Mouse (Mus musculus) limb, embryonic 13.5 days (tissue): Measurements from ENCODE around the gene Eif4a2. TPM values are rescaled to one million over a fixed set of nuclear protein-coding genes. Genes with fewer than 3 reads are reported as not detected.
"Not testable (repeated sequence)": the region's sequence is repeated elsewhere in the genome, so short reads cannot be mapped to it uniquely, and the experiment has no call there.

Source experiments
- ATAC-seq: fragments of 200-750 bp; cut with Nextera tagmentation; 2 replicates; pipeline ENCODE4 v1.8.0; 2017; ENCODE audit warnings: low read depth, moderate number of reproducible peaks, moderate TSS enrichment; ENCODE audit not compliant: low FRiP score
- H3K27ac ChIP-seq: fragments of 300-500 bp; sonication (generic); 2 replicates; pipeline ENCODE4 v1.5.1; 2015; ENCODE audit warnings: inconsistent platforms, mild to moderate bottlenecking, moderate library complexity
- H3K27me3 ChIP-seq: fragments of 300-500 bp; sonication (generic); 2 replicates; pipeline ENCODE4 v1.6.1; 2015; ENCODE audit warnings: mild to moderate bottlenecking, inconsistent platforms
- H3K36me3 ChIP-seq: fragments of 300-500 bp; sonication (generic); 2 replicates; pipeline ENCODE4 v1.6.1; 2015; ENCODE audit warnings: inconsistent platforms, mild to moderate bottlenecking, moderate library complexity
- H3K4me1 ChIP-seq: fragments of 300-500 bp; sonication (generic); 2 replicates; pipeline ENCODE4 v1.6.1; 2015; ENCODE audit warnings: inconsistent platforms
- H3K4me2 ChIP-seq: fragments of 300-500 bp; sonication (generic); replicated peaks from 2 replicates; pipeline ENCODE4 v1.6.1; 2015; ENCODE audit warnings: inconsistent platforms, mild to moderate bottlenecking, moderate library complexity
- H3K4me3 ChIP-seq: fragments of 300-500 bp; sonication (generic); 2 replicates; pipeline ENCODE4 v1.5.1; 2015; ENCODE audit warnings: moderate library complexity, mild to moderate bottlenecking, inconsistent platforms
- H3K9ac ChIP-seq: fragments of 300-500 bp; sonication (generic); 2 replicates; pipeline ENCODE4 v1.6.1; 2015; ENCODE audit warnings: mild to moderate bottlenecking, inconsistent platforms
- H3K9me3 ChIP-seq: fragments of 300-500 bp; sonication (generic); 2 replicates; pipeline ENCODE4 v1.6.1; 2016; ENCODE audit warnings: inconsistent platforms
- WGBS: fragments of 180-500 bp; shearing (Covaris S2); methylation state at CpG from one replicate; pipeline ENCODE4 v1.1.7; 2015; 5-methylcytosine and 5-hydroxymethylcytosine counted together
- polyA plus RNA-seq: library from polyadenylated mRNA; unstranded; fragments of >200 nt; fragmentation: Nextera tagmentation; extraction: Ambion mirVana; gene quantifications from 2 replicates; pipeline ENCODE4 v1.2.1, GENCODE M21; 2015

The Eif4a2 gene
- polyA plus RNA-seq, 1 experiment from 2014 or later: 265 TPM

DNA sequence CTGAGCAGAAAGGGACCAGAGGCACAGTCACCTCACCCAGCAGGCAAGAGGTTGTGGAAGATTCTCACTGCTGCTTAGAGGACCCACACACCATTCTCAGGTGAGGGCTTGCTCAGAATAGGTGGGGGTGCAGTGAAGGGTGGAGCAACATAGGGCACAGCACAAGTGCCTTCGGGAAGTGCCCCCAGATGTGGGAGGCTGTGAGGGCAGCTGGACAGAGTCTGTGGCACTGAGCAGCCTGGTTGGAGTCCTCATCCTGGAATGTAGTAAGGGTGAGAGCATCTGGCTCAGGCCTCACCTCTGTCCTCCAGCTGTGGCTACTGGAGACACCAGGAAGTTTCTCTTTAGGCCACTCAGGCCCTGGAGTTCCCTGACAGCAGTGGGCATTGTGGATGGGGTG, 10.4 kb upstream of the Eif4a2 start:
- H3K9me3 ChIP-seq, H3K9ac ChIP-seq, H3K4me3 ChIP-seq, H3K27ac ChIP-seq, ATAC-seq, H3K4me1 ChIP-seq, H3K4me2 ChIP-seq, H3K36me3 ChIP-seq, H3K27me3 ChIP-seq: not testable (repeated sequence)
- WGBS: 88% methylated on average over 1 of the region's 1 CpGs

GRCm38 (mm10) chr16:23097290-23098104, 9.7 kb upstream of the Eif4a2 start:
- peaks cover 12% of the 10 kb centered on the region for H3K4me1 ChIP-seq
- H3K9me3 ChIP-seq, ATAC-seq, H3K27me3 ChIP-seq, H3K27ac ChIP-seq, H3K4me3 ChIP-seq, H3K4me2 ChIP-seq, H3K9ac ChIP-seq, H3K36me3 ChIP-seq: not testable (repeated sequence)
- WGBS: 79% methylated on average over 8 of the region's 8 CpGs

DNA sequence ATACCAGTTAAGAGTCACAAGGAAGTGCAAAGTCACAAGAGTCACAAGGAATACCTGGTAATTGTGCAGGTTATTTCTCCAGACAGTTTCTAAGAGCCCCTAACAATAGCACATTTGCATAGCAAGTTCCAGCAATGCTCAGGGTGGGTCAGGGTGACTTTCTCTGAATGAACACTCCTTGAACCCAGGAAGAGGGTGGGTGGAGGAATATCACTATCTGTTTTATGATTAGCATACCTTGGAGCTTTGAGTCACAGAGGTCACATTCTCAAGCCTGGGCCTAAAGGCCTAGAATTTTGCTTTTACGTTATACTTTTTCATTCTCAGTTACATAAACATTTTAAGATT, 9.2 kb upstream of the Eif4a2 start:
- not testable (repeated sequence) for H3K4me2 ChIP-seq, ATAC-seq, H3K9me3 ChIP-seq, H3K27me3 ChIP-seq, H3K4me3 ChIP-seq, H3K27ac ChIP-seq, H3K36me3 ChIP-seq, H3K9ac ChIP-seq
- WGBS: 93% methylated on average over 1 of the region's 1 CpGs
- peaks cover 12% of the 10 kb centered on the region for H3K4me1 ChIP-seq

GRCm38 (mm10) chr16:23099632-23100031, 7.6 kb upstream of the Eif4a2 start:
- no peaks in the 10 kb centered on the region for H3K36me3 ChIP-seq
- H3K4me1 ChIP-seq: peaks cover 12% of the 10 kb centered on the region
- no peak overlapping the region for H3K27ac ChIP-seq
- no peak for ATAC-seq
- WGBS: 11% methylated on average over 12 of the region's 12 CpGs
- peak overlapping the region; percentile 42 for H3K4me3 ChIP-seq
- no peaks in the 10 kb centered on the region for H3K9me3 ChIP-seq
- no peaks in the 10 kb centered on the region for H3K27me3 ChIP-seq
- H3K4me2 ChIP-seq: peak overlapping the region; percentile 66
- H3K9ac ChIP-seq: peak overlapping the region; percentile 65

DNA sequence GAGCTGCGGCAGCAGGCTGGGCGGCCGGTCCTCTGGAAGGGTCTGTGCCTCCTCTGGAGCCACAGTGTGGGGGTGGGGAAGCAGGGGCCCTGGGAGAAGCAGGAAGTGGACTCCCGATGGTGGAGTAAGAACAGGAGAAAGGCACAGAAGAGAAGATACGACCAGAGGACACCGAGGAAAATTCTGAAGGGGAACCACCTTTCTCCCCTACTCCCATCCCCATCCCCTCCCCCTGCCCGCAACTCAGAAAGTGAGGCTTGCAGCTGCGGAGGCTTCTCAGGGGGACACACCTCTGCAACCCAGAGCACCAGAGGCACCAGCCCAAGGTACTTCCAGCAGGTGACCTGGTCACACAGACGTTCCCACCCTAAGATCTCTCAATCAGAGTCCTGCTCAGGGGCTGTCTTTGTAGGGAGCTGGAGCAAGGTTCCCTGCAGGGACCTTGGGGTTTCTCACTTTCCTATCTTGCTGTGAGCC, 7.1 kb upstream of the Eif4a2 start:
- H3K27ac ChIP-seq: no peak overlapping the region
- peaks cover 12% of the 10 kb centered on the region for H3K4me1 ChIP-seq
- no peaks in the 10 kb centered on the region for H3K27me3 ChIP-seq
- no peaks in the 10 kb centered on the region for H3K9me3 ChIP-seq
- ATAC-seq: peak; percentile 65; the same call in 1 of the 2 replicates
- peak overlapping the region; percentile 42 for H3K4me3 ChIP-seq
- H3K4me2 ChIP-seq: peak overlapping the region; percentile 66
- H3K9ac ChIP-seq: peak overlapping the region; percentile 65
- WGBS: 0% methylated on average over 9 of the region's 9 CpGs
- H3K36me3 ChIP-seq: no peaks in the 10 kb centered on the region

- Histone ChIP-seq H3K27me3 (no peaks in the 10 kb centered on the region), H3K9me3 (no peaks in the 10 kb centered on the region), H3K4me2 (peak overlapping the region; percentile 66), H3K4me1 (peaks cover 12% of the 10 kb centered on the region), H3K4me3 (peak overlapping the region; percentile 42), H3K9ac (peak overlapping the region; percentile 65), H3K27ac (no peak overlapping the region), H3K36me3 (no peaks in the 10 kb centered on the region)
- WGBS: 13% methylated on average over 10 of the region's 10 CpGs
- ATAC-seq: no peak; the same call in 1 of the 2 replicates
Measured at GRCm38 (mm10) chr16:23100613-23101012, 6.6 kb upstream of the Eif4a2 start.

DNA sequence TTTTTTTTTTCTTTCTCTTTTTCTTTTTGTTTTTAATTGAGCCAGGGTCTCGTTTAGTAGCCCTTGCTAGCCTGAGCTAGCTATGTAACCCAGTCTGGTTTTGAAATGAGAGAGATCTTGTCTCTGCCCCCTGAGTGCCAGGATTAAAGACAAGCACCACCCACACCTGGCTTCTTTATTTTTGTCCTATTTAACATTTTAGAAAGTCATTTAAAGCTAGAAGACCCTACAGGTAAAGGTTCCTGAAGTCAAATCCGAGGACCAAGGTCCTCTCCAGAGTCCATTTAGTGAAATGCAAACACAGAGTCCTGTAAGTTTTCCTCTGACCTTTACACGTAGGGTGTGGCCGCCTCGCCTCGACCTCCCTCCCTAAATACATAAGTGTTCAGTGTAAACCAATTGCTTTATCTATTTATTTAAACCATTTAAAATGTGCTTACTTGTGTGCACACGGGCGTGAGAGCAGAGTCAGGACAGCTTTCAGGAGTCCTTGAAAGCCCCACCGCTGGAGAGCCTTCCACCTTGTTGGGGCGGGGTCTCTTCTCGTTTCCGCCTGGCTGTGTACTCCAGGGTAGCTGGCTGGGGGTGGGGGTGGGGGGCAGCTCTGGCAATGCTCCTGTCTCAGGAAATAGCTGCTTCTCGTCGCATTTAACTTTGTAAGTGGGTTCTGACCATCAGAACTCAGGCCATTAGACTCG, 4.8 kb upstream of the Eif4a2 start:
- 10% methylated on average over 15 of the region's 15 CpGs for WGBS
- Histone ChIP-seq H3K9me3 (no peaks in the 10 kb centered on the region), H3K27ac (no peak overlapping the region), H3K4me2 (peak overlapping the region; percentile 64), H3K4me1 (peaks cover 12% of the 10 kb centered on the region), H3K4me3 (peak overlapping the region; percentile 42), H3K36me3 (no peaks in the 10 kb centered on the region), H3K27me3 (no peaks in the 10 kb centered on the region), H3K9ac (peak overlapping the region; percentile 66)
- no peak for ATAC-seq

DNA sequence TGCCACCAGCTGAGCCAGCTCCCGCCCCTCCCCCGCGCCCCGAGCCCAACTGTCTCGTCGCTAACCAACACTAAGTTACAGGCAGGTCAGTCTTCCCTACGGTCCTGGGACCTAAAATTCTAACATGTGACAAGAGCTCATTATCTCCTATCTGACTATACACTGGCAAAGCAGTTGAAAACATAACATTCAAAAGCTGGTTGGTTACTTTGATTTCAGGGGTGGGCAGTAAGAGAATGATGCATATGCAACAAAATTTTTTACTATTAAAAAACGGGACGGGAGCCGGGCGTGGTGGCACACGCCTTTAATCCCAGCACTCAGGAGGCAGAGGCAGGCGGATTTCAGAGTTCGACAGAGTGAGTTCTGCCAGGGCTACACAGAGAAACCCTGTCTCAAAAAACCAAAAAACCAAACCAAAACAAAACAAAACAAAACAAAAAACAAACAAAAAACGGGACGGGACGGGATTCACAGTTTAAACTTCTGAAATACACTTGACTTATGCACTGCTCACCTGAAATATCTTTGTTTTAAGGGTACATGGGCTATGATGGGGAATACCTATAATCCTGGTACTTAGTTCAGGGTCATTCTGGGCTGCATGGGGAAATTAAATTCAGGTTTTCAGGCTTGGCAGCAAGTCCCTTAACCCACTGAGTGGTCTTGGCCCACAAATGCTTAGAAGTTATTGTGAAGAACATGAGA, 4.1 kb upstream of the Eif4a2 start:
- Histone ChIP-seq H3K36me3 (no peaks in the 10 kb centered on the region), H3K9me3 (no peaks in the 10 kb centered on the region), H3K4me3 (peak overlapping the region; percentile 42), H3K9ac (peak overlapping the region; percentile 66), H3K27ac (no peak overlapping the region), H3K27me3 (no peaks in the 10 kb centered on the region), H3K4me2 (peak overlapping the region; percentile 64), H3K4me1 (peaks cover 12% of the 10 kb centered on the region)
- ATAC-seq: no peak
- WGBS: 41% methylated on average over 17 of the region's 17 CpGs

DNA sequence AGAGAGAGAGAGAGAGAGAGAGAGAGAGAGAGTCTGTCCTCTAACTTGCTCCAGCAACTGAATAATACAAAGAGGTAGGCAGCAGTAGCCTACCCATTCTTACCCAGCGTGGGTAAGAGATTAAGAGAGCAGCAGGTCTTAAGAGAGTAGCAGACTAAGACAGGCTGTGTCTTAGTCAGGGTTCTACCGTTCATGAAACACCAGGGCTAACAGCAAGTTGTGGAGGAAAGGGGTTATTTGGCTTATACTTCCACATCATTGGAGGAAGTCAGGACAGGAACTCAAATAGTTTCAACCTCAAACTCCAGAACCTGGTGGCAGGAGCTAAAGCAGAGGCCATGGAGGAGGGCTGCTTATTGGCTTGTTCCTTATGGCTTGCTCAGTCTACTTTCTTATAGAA, 3.4 kb upstream of the Eif4a2 start:
- Histone ChIP-seq H3K4me1 (peaks cover 12% of the 10 kb centered on the region), H3K36me3 (peaks cover 3% of the 10 kb centered on the region), H3K27me3 (no peaks in the 10 kb centered on the region), H3K9me3 (no peaks in the 10 kb centered on the region), H3K27ac (no peak overlapping the region), H3K4me2 (no peak overlapping the region), H3K4me3 (no peak overlapping the region), H3K9ac (no peak overlapping the region)
- 68% methylated on average over 2 of the region's 2 CpGs for WGBS
- ATAC-seq: no peak

- Histone ChIP-seq H3K4me2 (no peak overlapping the region), H3K4me1 (peaks cover 24% of the 10 kb centered on the region), H3K36me3 (peaks cover 25% of the 10 kb centered on the region), H3K27me3 (no peaks in the 10 kb centered on the region), H3K9ac (no peak overlapping the region), H3K9me3 (no peaks in the 10 kb centered on the region), H3K27ac (no peak overlapping the region), H3K4me3 (no peak overlapping the region)
- no peak for ATAC-seq
- WGBS: 74% methylated on average over 7 of the region's 7 CpGs
Measured at GRCm38 (mm10) chr16:23106121-23106520, 1.1 kb upstream of the Eif4a2 start.

DNA sequence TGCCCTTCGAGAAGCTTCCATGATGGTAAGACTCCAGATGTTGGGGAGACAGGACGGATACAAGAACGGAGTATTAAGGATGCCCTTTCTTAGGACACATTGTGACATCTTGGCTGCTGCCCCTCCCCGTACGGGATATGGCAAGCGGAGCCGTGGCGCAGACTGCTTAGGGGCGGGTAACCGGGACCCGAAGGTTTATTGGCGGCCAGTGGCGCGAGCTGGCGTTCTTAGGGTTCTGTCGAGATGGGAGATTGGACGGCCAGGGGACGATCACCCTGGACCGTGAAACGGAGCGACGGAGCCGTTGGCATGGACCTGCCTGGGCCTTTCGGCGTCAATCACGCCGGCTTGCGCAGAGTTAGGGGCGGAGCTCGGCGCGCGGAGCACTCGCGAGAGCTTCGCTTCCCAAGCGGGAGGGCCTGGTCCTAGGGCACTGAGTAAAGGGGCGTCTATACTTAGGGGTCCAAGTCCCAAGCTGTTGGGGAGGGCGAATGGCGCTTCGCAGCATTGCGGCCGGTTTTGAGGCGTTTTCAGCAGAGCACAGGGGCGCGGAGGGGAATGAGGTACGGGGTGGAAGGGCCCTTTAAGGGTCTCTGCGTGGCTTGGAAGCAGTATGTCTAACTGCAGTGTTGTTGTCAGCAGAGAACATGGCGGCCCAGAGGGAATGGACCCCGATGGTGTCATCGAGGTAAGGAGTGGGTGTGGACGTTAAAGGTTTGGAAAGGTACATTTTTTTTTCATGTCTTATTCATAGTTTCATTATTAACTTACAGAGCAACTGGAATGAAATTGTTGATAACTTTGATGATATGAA, 909 bp downstream of the Eif4a2 start:
- ATAC-seq: peak; percentile 85
- peak overlapping the region; percentile 83 for H3K4me2 ChIP-seq
- H3K27me3 ChIP-seq: no peaks in the 10 kb centered on the region
- peak overlapping the region; percentile 97 for H3K27ac ChIP-seq
- peak overlapping the region; percentile 99 for H3K4me3 ChIP-seq
- H3K4me1 ChIP-seq: peaks cover 31% of the 10 kb centered on the region
- under 1% methylated on average over 52 of the region's 52 CpGs for WGBS
- peak overlapping the region; percentile 100 for H3K9ac ChIP-seq
- no peaks in the 10 kb centered on the region for H3K9me3 ChIP-seq
- H3K36me3 ChIP-seq: peaks cover 46% of the 10 kb centered on the region
